Comparison of ENCODE assay signal across 8 mouse cellular contexts in genomic region chr2:30614151-30614923, GRCm38 (mm10). TPM values are rescaled to one million over a fixed set of nuclear protein-coding genes. Genes with fewer than 3 reads are reported as not detected.
DNase-seq lines count a peak whose midpoint lies in the region; ATAC-seq lines count a peak whose summit lies in the region.

No protein-coding gene starts in this region.

- H3K9ac ChIP-seq in forebrain, embryonic 15.5 days (replicated peaks) = peak overlapping the region; percentile 50
- no peak overlapping the region for H3K9ac ChIP-seq in liver, embryonic 15.5 days

- 46% methylated on average over 9 of the region's 9 CpGs for WGBS in heart, embryonic 10.5 days
- 35% methylated on average over 9 of the region's 9 CpGs for WGBS in forebrain, embryonic 15.5 days
- WGBS in liver, embryonic 15.5 days (ENCODE audit: insufficient replicate concordance) = 57% methylated on average over 9 of the region's 9 CpGs

- DNase-seq in heart, embryonic 10.5 days (ENCODE audit: low spot score) = no peak
- no peak for DNase-seq in heart, postnatal 4 days
- DNase-seq in Muller cell, postnatal 12 days (ENCODE audit: inconsistent ontology term) = peak; percentile 26
- DNase-seq in layer of hippocampus, postnatal 14 days (ENCODE audit: low spot score in 2 of 2) = no peak
- no peak for DNase-seq in gastrocnemius, postnatal 25 days
- no peak for DNase-seq in lung, postnatal 36 days

- H3K36me3 ChIP-seq in heart, embryonic 10.5 days = no peaks in the 10 kb centered on the region
- H3K36me3 ChIP-seq in forebrain, embryonic 15.5 days = no peaks in the 10 kb centered on the region
- no peaks in the 10 kb centered on the region for H3K36me3 ChIP-seq in liver, embryonic 15.5 days (replicated peaks)

- no peaks in the 10 kb centered on the region for H3K9me3 ChIP-seq in heart, embryonic 10.5 days
- no peaks in the 10 kb centered on the region for H3K9me3 ChIP-seq in forebrain, embryonic 15.5 days
- no peaks in the 10 kb centered on the region for H3K9me3 ChIP-seq in liver, embryonic 15.5 days (replicated peaks)

- peak; percentile 51 for ATAC-seq in forebrain, embryonic 15.5 days (replicated peaks)
- ATAC-seq in liver, embryonic 15.5 days (ENCODE audit: insufficient read depth) = no peak

- peak overlapping the region; percentile 49 for H3K4me3 ChIP-seq in heart, embryonic 10.5 days
- H3K4me3 ChIP-seq in forebrain, embryonic 15.5 days = peak overlapping the region; percentile 23
- no peak overlapping the region for H3K4me3 ChIP-seq in liver, embryonic 15.5 days (replicated peaks)

- no peaks in the 10 kb centered on the region for H3K27me3 ChIP-seq in heart, embryonic 10.5 days (ENCODE audit: insufficient read depth, poor library complexity, severe bottlenecking)
- H3K27me3 ChIP-seq in forebrain, embryonic 15.5 days = no peaks in the 10 kb centered on the region
- peaks cover 4% of the 10 kb centered on the region; the same call in 1 of the 2 replicates for H3K27me3 ChIP-seq in liver, embryonic 15.5 days

- H3K27ac ChIP-seq in heart, embryonic 10.5 days = peak overlapping the region; percentile 88
- H3K27ac ChIP-seq in forebrain, embryonic 15.5 days (replicated peaks) = peak overlapping the region; percentile 94
- no peak overlapping the region for H3K27ac ChIP-seq in liver, embryonic 15.5 days (replicated peaks)

- peak overlapping the region; percentile 44 for H3K4me2 ChIP-seq in forebrain, embryonic 15.5 days (replicated peaks)
- 0 out of 2 replicates have a peak overlapping the region, but pooled peaks have one; percentile 20 for H3K4me2 ChIP-seq in liver, embryonic 15.5 days

- peaks cover 38% of the 10 kb centered on the region for H3K4me1 ChIP-seq in heart, embryonic 10.5 days
- peaks cover 24% of the 10 kb centered on the region for H3K4me1 ChIP-seq in forebrain, embryonic 15.5 days
- H3K4me1 ChIP-seq in liver, embryonic 15.5 days (replicated peaks) = peaks cover 11% of the 10 kb centered on the region

RNA-seq across cellular contexts. Expression of gene Cstad, which starts 19.5 kb away (rescaled TPM):
- 1.2 and 1.4 TPM in 2 replicates for polyA plus RNA-seq in heart, embryonic 10.5 days (2016; fragmentation: Nextera tagmentation; extraction: Ambion mirVana)
- 1 to 10 TPM; 1.7 to 3.2 TPM for total RNA-seq in heart, postnatal 4 days (2021)
- polyA plus RNA-seq in forebrain, embryonic 15.5 days (2015; fragmentation: Nextera tagmentation; extraction: Ambion mirVana) = 0.63 and 1.4 TPM in 2 replicates
- not detected in 2 replicates for polyA plus RNA-seq in liver, embryonic 15.5 days (2015; fragmentation: Nextera tagmentation; extraction: Ambion mirVana)
- total RNA-seq in layer of hippocampus, postnatal 14 days (2021) = 1 to 10 TPM; 7.5 to 9.3 TPM
- 1 to 10 TPM; 2.3 TPM for total RNA-seq in gastrocnemius, postnatal 25 days (2021)
